Mouse (Mus musculus): ENCODE measurements around the gene Fkbpl.
A peak's percentile ranks its signal among the peaks of the same experiment; 100 is the strongest.

Gene Fkbpl

GRCm38 (mm10) chr17:34644608-34645007, at the start of gene Fkbpl:
TSS of gene Fkbpl (plus strand) at chr17:34644764.
- DNase-seq, result peak; percentile 97

- DNase-seq, result no peak
Measured at GRCm38 (mm10) chr17:34596098-34596497, 48.5 kb upstream of the Fkbpl start.

GRCm38 (mm10) chr17:34597566-34598095, 46.9 kb upstream of the Fkbpl start, which contains the start of gene Ager:
TSS of gene Ager (plus strand) at chr17:34597862.
- DNase-seq, result no peak

- DNase-seq, result no peak
Measured at GRCm38 (mm10) chr17:34599891-34600290, 44.7 kb upstream of the Fkbpl start.

- peak; percentile 11 for DNase-seq
Measured at GRCm38 (mm10) chr17:34601796-34602195, 42.8 kb upstream of the Fkbpl start.

GRCm38 (mm10) chr17:34603375-34604060, 41.0 kb upstream of the Fkbpl start, which contains the start of gene Rnf5:
TSS of gene Rnf5 (minus strand) at chr17:34603690.
- DNase-seq, result peak; percentile 100

GRCm38 (mm10) chr17:34604061-34604508, 40.5 kb upstream of the Fkbpl start, which contains the start of gene Agpat1:
TSS of gene Agpat1 (plus strand) at chr17:34604262.
- peak; percentile 99 for DNase-seq

- DNase-seq, result peak; percentile 67
Measured at GRCm38 (mm10) chr17:34604511-34605237, 39.9 kb upstream of the Fkbpl start.

- DNase-seq, result peak; percentile 99
Measured at GRCm38 (mm10) chr17:34605609-34606008, 39.0 kb upstream of the Fkbpl start.

- DNase-seq, result no peak
Measured at GRCm38 (mm10) chr17:34606186-34607039, 38.2 kb upstream of the Fkbpl start.

GRCm38 (mm10) chr17:34607997-34608396, 36.6 kb upstream of the Fkbpl start:
- DNase-seq, result no peak

GRCm38 (mm10) chr17:34611050-34611449, 33.5 kb upstream of the Fkbpl start:
- peak; percentile 13 for DNase-seq

- no peak for DNase-seq
Measured at GRCm38 (mm10) chr17:34613054-34613645, 31.4 kb upstream of the Fkbpl start.

GRCm38 (mm10) chr17:34613830-34614229, 30.7 kb upstream of the Fkbpl start:
- no peak for DNase-seq

- DNase-seq, result no peak
Measured at GRCm38 (mm10) chr17:34615871-34616270, 28.7 kb upstream of the Fkbpl start, which contains the start of gene Egfl8. TSS of gene Egfl8 (minus strand) at chr17:34615971.

GRCm38 (mm10) chr17:34618999-34619398, 25.6 kb upstream of the Fkbpl start:
- DNase-seq, result peak; percentile 84

- no peak for DNase-seq
Measured at GRCm38 (mm10) chr17:34621006-34621405, 23.6 kb upstream of the Fkbpl start.

GRCm38 (mm10) chr17:34623161-34623560, 21.4 kb upstream of the Fkbpl start:
- no peak for DNase-seq

GRCm38 (mm10) chr17:34624981-34625380, 19.6 kb upstream of the Fkbpl start:
- no peak for DNase-seq

- no peak for DNase-seq
Measured at GRCm38 (mm10) chr17:34626062-34626772, 18.3 kb upstream of the Fkbpl start.

GRCm38 (mm10) chr17:34626773-34627092, 17.8 kb upstream of the Fkbpl start:
- DNase-seq, result peak; percentile 69

Data from kidney, postnatal 10 days (tissue).